Mouse (Mus musculus) intestine, embryonic 15.5 days (tissue): Measurements from ENCODE around the gene Sytl3. TPM values are rescaled to one million over a fixed set of nuclear protein-coding genes. Genes with fewer than 3 reads are reported as not detected.

Experiments used
- ATAC-seq: fragments of 200-750 bp; cut with Nextera tagmentation; 2 replicates; pipeline ENCODE4 v1.8.0; 2017; ENCODE audit warnings: moderate TSS enrichment, moderate library complexity
- H3K27ac ChIP-seq: fragments of 300-500 bp; sonication (generic); 2 replicates; pipeline ENCODE4 v1.5.1; 2015; ENCODE audit warnings: mild to moderate bottlenecking, inconsistent platforms
- H3K27me3 ChIP-seq: fragments of 300-500 bp; sonication (generic); replicated peaks from 2 replicates; pipeline ENCODE4 v1.6.1; 2015; ENCODE audit warnings: inconsistent platforms
- H3K36me3 ChIP-seq: fragments of 300-500 bp; sonication (generic); 2 replicates; pipeline ENCODE4 v1.6.1; 2015; ENCODE audit warnings: inconsistent platforms
- H3K4me1 ChIP-seq: fragments of 300-500 bp; sonication (generic); replicated peaks from 2 replicates; pipeline ENCODE4 v1.6.1; 2015; ENCODE audit warnings: inconsistent platforms
- H3K4me2 ChIP-seq: fragments of 300-500 bp; sonication (generic); replicated peaks from 2 replicates; pipeline ENCODE4 v1.6.1; 2015; ENCODE audit warnings: mild to moderate bottlenecking, inconsistent platforms
- H3K4me3 ChIP-seq: fragments of 300-500 bp; sonication (generic); replicated peaks from 2 replicates; pipeline ENCODE4 v1.5.1; 2015; ENCODE audit warnings: inconsistent platforms
- H3K9ac ChIP-seq: fragments of 300-500 bp; sonication (generic); 2 replicates; pipeline ENCODE4 v1.6.1; 2015; ENCODE audit warnings: inconsistent platforms
- H3K9me3 ChIP-seq: fragments of 300-500 bp; sonication (generic); 2 replicates; pipeline ENCODE4 v1.6.1; 2016; ENCODE audit warnings: inconsistent platforms
- WGBS: fragments of 180-500 bp; shearing (Covaris S2); methylation state at CpG from one replicate; pipeline ENCODE4 v1.1.7; 2015; 5-methylcytosine and 5-hydroxymethylcytosine counted together
- polyA plus RNA-seq: library from polyadenylated mRNA; unstranded; fragments of >200 nt; fragmentation: Nextera tagmentation; extraction: Ambion mirVana; gene quantifications from 2 replicates; pipeline ENCODE4 v1.2.1, GENCODE M21; 2015

Sytl3 gene
- polyA plus RNA-seq, 1 experiment from 2014 or later: 1.9 TPM

DNA sequence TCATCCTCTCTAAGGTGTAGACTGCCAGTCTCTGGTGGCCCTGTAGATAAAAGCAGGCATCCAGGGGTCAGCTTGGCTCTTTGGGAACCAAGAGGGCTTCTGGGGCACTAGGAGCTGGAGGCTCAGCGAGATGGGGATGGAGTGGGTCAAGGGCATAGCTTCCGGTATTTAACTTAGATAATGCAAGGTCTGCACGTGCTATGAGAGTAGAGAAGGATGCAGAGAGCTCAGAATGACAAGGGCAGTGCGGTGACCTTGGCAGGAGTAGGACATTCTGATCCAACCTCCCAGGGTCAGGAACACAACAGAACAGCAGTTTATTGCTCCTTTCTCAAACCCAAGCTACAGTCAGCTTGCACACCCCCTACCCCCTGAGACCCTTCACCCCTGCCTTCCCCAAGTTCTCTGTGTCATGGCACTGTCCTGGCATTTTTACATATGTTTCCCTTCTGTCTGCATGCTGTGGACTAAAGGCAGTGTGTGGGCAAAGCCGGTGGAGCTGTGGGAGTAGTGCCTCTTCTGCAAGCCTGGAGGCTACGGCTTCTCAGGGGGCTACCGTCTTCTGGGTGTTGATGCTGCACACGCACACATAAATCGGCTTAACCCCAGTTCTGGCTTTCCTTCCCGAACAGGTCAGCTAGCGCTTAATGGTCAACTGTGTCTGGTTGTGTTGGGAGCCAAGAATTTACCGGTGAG is 76.0 kb downstream of the Sytl3 start:
- no peak for ATAC-seq
- Histone ChIP-seq H3K4me3 (no peak overlapping the region), H3K9ac (no peak overlapping the region), H3K36me3 (peaks cover 8% of the 10 kb centered on the region), H3K27me3 (no peaks in the 10 kb centered on the region), H3K27ac (no peak overlapping the region), H3K9me3 (no peaks in the 10 kb centered on the region), H3K4me1 (no peaks in the 10 kb centered on the region), H3K4me2 (no peak overlapping the region)
- WGBS: 84% methylated on average over 12 of the region's 12 CpGs

DNA sequence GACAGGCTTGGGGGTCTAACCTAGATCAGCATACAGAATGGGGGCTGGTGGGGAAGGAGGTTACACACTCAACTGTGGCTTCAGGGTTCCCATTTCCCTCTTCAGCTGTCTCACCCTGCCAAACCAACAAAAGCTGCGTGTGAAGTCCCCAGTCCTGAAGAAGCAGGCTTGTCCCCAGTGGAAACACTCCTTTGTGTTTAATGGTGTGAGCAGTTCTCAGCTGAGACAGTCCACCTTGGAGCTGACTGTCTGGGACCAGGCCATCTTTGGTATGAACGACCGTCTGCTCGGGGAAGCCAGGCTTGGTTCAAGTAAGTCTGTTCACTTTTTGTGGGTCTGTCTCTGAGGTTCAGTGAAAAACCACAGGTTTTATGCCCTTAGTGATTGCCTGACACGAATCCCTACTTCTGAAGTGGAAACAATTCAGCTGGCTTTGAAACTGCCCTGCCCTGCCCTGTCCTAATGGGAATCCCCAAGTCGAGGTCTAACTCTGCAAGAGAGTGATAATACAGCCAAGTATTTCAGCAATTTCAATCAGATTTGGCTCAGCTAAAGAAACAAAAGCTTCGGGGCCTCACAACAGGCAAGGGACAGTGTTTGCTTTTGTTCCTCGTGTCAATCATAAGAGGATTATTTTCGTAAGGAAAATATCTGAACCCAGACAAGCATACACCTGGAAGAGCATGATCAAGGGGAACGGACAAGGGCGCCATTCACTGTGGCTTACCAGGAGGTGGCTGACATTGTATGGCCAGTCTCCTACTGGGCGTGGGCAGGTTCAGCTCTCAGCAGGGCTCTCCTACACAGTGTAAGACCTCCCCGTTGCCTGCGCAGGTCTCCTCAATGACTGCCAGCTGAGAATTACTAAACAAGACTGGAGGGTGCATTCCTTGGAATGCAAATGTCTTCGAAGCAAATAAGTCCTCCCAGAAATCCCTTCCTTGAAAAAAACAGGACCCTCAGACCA is 77.7 kb downstream of the Sytl3 start:
- H3K9ac ChIP-seq: no peak overlapping the region
- no peak overlapping the region; the same call in 1 of the 2 replicates for H3K27ac ChIP-seq
- H3K27me3 ChIP-seq: no peaks in the 10 kb centered on the region
- H3K4me3 ChIP-seq: no peak overlapping the region
- no peak overlapping the region for H3K4me2 ChIP-seq
- no peak for ATAC-seq
- H3K36me3 ChIP-seq: peaks cover 20% of the 10 kb centered on the region
- peaks cover 7% of the 10 kb centered on the region; the same call in 1 of the 2 replicates for H3K4me1 ChIP-seq
- 55% methylated on average over 15 of the region's 15 CpGs for WGBS
- H3K9me3 ChIP-seq: no peaks in the 10 kb centered on the region

DNA sequence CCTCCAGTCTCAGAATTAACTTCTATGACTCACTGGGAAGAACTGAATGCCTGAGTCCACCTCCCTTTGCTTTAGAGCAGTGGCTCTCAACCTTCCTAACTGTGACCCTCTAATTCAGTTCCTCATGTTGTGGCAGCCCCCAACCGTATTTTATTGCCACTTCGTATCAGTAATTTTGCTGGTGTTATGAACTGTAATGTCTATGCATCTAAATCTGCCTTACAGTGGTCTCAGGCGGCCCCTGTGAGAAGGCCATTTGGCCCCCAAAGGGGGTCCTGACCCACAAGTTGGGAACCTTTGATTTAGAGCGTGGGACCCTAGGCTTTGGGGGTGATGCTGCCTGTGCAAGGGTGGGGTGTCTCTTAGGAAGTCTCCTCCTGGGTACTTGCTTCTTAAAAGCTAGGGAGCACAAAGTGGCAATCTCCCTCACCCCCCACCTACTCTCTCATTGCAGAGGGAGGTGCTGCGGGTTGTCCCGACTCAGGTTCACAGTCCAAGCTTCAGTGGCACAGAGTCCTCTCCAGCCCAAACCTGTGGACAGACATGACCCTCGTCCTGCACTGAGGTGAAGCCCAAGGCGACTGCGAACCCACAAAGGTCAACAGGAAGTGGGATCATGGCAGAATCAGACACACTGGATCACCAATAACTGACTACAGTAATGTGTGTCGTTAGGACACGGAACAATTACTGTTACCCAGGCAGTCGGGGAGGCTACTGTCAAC is 78.5 kb downstream of the Sytl3 start:
- 83% methylated on average over 12 of the region's 12 CpGs for WGBS
- H3K4me2 ChIP-seq: no peak overlapping the region
- H3K9ac ChIP-seq: no peak overlapping the region
- H3K4me1 ChIP-seq: peaks cover 15% of the 10 kb centered on the region
- no peak overlapping the region; the same call in 1 of the 2 replicates for H3K27ac ChIP-seq
- peaks cover 22% of the 10 kb centered on the region for H3K36me3 ChIP-seq
- no peaks in the 10 kb centered on the region for H3K9me3 ChIP-seq
- H3K4me3 ChIP-seq: no peak overlapping the region
- H3K27me3 ChIP-seq: no peaks in the 10 kb centered on the region
- no peak for ATAC-seq

DNA sequence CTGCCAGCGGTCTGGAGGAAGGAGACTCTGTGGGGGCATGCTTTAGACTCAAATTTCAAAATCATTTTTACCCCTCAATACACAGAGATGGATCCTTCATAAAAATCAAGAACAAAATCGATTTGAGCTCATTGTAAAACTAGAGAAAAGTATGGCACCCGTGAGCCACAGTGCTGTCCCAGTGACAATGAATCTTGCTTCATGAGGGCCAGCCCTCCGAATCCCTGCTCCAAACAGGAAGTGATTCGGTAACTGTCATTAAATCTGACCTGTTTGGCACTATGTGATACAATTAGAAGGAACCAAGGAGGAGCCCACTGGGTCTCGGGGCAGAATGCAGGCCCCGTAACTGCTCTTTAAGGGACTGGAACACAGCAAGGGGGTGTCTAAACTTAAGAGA is 79.9 kb downstream of the Sytl3 start:
- Histone ChIP-seq H3K4me1 (peaks cover 23% of the 10 kb centered on the region), H3K9me3 (no peaks in the 10 kb centered on the region), H3K27ac (no peak overlapping the region), H3K27me3 (no peaks in the 10 kb centered on the region), H3K4me3 (no peak overlapping the region), H3K36me3 (peaks cover 22% of the 10 kb centered on the region), H3K9ac (no peak overlapping the region), H3K4me2 (no peak overlapping the region)
- 82% methylated on average over 7 of the region's 7 CpGs for WGBS
- ATAC-seq: no peak

DNA sequence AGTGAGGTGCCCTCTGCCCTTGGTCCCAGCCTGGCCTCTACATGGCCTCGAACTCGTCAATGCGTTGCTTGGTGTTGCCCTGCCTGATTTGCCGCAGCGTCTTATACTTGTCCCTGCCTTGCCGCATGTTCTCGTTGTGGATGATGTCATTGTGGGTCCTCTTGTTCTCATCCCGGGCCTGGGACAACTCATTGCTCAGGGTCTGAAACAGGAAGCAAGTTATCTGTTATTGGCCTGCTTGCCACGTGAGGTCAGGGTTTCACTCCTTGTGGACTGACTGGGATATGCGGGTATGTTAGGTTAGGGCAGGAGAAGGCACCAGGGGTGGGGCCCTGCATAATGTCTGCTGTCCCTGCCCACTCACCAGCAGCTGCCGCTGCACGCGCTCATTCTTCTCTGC is 80.4 kb downstream of the Sytl3 start:
- no peak overlapping the region for H3K9ac ChIP-seq
- H3K27ac ChIP-seq: no peak overlapping the region
- WGBS: 80% methylated on average over 13 of the region's 13 CpGs
- peaks cover 24% of the 10 kb centered on the region for H3K4me1 ChIP-seq
- H3K4me3 ChIP-seq: no peak overlapping the region
- no peak overlapping the region for H3K4me2 ChIP-seq
- peaks cover 22% of the 10 kb centered on the region for H3K36me3 ChIP-seq
- H3K27me3 ChIP-seq: no peaks in the 10 kb centered on the region
- ATAC-seq: no peak
- no peaks in the 10 kb centered on the region for H3K9me3 ChIP-seq

DNA sequence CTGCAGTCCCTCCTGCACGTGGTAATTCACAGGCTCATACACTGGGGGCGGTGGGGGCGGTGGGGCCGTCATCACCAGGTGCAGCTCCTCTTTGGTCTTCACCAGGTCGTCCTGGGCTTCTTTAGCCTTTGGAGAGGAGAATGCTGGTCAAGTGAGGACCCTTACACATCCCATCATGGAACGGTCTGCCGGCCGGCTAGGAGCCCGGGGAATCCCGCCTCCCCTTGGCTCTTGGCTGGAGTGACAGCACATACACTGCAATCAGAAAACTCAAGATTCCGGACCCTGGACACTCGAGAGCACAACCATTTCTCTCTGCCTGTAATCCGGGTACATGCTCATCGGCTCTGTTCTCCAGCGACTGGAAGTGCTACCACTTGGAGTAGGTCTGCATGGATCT is 80.9 kb downstream of the Sytl3 start:
- 91% methylated on average over 15 of the region's 15 CpGs for WGBS
- Histone ChIP-seq H3K4me1 (peaks cover 29% of the 10 kb centered on the region), H3K4me2 (no peak overlapping the region), H3K27me3 (no peaks in the 10 kb centered on the region), H3K27ac (no peak overlapping the region), H3K4me3 (no peak overlapping the region), H3K9ac (no peak overlapping the region), H3K9me3 (no peaks in the 10 kb centered on the region), H3K36me3 (peaks cover 22% of the 10 kb centered on the region)
- no peak for ATAC-seq

DNA sequence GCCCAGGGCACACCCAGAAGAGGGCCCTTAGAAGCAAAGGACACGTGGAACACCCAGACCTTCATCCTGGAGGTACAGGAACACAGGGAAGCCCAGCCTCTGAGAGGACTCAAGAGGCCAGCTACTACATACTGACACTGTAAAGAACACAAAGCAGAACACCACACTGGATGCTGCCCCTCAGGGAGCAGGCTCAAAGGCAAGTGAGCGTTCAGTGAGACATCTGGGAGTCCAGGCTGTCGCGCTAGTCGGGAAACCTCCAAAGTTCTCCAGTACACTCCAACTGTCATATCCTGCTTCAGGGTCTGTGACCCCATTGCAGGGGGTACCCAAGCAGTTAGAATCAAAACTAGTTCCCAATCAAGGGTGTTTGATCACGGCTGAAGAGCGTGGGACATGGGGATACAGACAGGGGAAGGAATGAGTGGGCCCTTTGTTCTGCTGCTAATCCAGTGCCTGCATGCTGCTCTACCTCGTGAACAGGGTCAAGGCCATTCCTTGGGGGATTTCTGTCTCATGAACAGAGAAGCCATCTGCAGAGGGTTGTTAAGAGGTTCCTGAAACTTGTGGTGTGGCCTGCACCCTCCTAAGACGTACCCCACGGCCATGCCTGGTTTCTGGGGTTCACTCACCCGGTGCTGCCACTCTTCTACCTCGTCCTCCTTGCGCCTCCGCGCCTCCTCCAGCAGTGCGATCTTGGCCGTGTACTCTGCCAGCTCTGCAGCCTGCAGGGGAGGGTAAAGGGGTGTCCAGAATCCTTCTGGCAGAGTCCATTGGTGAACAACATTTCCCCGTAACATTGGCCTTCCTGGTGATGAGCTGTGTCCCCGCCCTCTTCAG is 81.7 kb downstream of the Sytl3 start:
- ATAC-seq: no peak
- Histone ChIP-seq H3K36me3 (peaks cover 22% of the 10 kb centered on the region), H3K4me2 (no peak overlapping the region), H3K27me3 (no peaks in the 10 kb centered on the region), H3K4me1 (peaks cover 32% of the 10 kb centered on the region), H3K9ac (no peak overlapping the region), H3K9me3 (no peaks in the 10 kb centered on the region), H3K4me3 (no peak overlapping the region), H3K27ac (0 out of 2 replicates have a peak overlapping the region, but pooled peaks have one; percentile 6)
- 85% methylated on average over 19 of the region's 19 CpGs for WGBS

DNA sequence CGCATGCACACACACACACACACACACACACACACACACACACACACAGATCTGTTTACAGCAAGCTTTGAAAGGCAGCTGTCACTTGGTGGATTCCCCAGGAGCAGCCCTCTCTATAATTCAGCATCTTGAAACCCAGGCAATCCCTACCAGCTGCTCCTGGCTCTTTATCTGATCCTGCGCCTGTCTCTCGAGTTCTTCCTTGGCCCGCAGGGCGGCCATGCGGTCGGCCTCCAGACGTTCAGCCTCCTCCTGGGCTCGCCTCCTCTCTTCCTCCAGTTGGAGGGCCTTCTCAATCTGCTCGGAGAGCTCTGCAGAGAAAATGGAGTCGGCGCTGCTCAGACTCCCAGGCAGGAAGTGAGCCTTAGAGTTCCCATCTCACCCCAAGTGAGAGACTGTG is 82.4 kb downstream of the Sytl3 start:
- H3K4me3 ChIP-seq: no peak overlapping the region
- no peaks in the 10 kb centered on the region for H3K27me3 ChIP-seq
- peaks cover 32% of the 10 kb centered on the region for H3K4me1 ChIP-seq
- H3K36me3 ChIP-seq: peaks cover 22% of the 10 kb centered on the region
- no peaks in the 10 kb centered on the region for H3K9me3 ChIP-seq
- H3K4me2 ChIP-seq: no peak overlapping the region
- no peak for ATAC-seq
- WGBS: 87% methylated on average over 12 of the region's 12 CpGs
- H3K9ac ChIP-seq: no peak overlapping the region
- no peak overlapping the region for H3K27ac ChIP-seq

DNA sequence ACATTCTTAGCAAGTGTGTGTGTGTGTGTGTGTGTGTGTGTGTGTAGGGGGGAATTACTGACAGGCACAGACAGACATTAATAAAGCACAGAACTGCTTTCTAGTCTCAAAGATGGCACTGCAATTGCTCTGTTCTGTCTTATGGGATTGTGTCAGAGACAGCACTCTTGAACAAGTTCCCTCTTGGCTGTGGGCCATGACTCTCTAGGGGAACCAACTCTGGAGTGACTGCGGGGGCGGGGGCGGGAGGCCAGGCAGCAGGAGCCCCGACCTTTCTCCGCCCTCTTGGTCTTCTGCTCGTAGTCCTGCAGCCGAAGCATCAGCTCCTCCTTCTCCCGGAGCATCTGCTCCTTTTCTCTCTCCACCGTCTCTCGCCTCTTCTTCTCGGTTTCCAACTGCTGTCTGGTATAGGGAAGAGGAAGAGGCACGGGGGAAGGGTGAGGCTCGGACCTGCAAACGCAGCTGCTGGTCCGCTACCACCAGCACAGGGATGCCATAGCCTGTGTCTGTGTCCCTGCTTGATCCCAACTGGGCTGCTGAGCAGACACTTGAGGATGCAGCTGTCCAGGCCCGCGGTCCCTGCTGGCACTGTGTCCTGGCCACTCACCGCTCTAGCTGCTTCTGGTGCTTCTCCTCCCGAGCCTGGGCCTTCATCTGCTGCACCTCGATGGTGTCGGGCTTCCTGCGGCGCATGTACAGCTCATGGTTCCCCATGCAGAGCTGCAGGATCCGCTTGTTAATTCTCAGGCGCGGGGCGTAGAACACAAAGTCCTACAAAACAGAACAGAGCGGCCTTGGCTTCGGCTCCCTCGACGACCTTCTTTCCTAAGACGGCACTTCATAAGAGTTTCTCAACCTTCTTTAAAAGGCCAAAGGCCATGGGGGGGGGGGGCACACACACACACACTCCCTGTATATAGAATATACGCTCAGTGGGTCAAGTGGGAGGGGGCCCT is 83.5 kb downstream of the Sytl3 start:
- H3K4me3 ChIP-seq: no peak overlapping the region
- H3K9me3 ChIP-seq: no peaks in the 10 kb centered on the region
- 57% methylated on average over 30 of the region's 33 CpGs for WGBS
- no peaks in the 10 kb centered on the region for H3K27me3 ChIP-seq
- peaks cover 32% of the 10 kb centered on the region for H3K4me1 ChIP-seq
- H3K4me2 ChIP-seq: 0 out of 2 replicates have a peak overlapping the region, but pooled peaks have one; percentile 17
- H3K27ac ChIP-seq: peak overlapping the region; percentile 42; the same call in 1 of the 2 replicates
- peak; percentile 10; the same call in 1 of the 2 replicates for ATAC-seq
- H3K9ac ChIP-seq: no peak overlapping the region
- peaks cover 22% of the 10 kb centered on the region for H3K36me3 ChIP-seq

DNA sequence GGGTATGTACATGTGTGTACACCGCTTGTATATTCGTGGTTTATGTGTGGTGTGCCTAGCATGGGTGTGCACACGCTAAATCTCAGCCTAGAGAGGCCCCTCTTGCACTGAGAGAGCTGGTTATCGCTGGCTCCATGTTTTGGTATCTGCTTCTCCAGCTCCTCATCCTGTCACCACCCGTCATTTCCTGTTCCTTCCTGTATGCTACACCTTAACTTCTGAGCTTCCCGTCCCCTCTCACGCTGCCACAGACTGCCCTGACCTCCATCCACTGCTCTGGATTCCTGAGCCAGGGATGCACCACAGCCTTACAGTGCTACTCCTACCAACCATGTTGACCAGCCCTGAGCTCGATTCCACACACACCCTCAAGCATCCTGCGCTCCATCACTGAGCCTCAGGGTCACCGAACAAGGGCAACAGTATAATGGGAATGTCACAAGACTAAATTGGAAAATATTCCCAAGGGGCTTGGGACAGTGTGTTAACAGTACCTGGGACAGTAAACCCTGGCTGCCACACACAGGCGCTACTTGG is 84.2 kb downstream of the Sytl3 start:
- H3K27ac ChIP-seq: 0 out of 2 replicates have a peak overlapping the region, but pooled peaks have one; percentile 65
- no peak overlapping the region for H3K4me2 ChIP-seq
- 88% methylated on average over 11 of the region's 11 CpGs for WGBS
- no peaks in the 10 kb centered on the region for H3K27me3 ChIP-seq
- H3K9me3 ChIP-seq: no peaks in the 10 kb centered on the region
- ATAC-seq: peak; percentile 13
- no peak overlapping the region for H3K4me3 ChIP-seq
- peaks cover 22% of the 10 kb centered on the region for H3K36me3 ChIP-seq
- no peak overlapping the region for H3K9ac ChIP-seq
- H3K4me1 ChIP-seq: peaks cover 32% of the 10 kb centered on the region
